Mouse (Mus musculus): ENCODE measurements around the gene Efemp2.

Gene Efemp2

DNA sequence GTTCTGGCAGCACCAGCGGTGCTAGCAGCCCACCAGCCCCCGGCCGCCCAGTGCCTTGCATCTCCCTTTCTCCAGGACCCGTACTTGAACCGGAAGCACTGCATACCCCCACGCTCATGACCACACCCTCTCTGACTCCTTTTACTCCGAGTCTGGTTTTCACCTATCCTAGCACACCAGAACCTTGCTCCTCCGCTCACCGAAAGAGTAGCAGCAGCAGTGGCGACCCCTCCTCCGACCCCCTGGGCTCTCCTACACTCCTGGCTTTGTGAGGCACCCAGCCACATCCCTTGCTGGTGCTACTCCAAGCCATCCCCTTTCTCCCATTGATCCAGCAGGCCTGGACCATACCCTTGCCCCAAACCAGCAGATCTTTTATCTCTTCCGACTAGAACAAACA lies 18.7 kb upstream of the Efemp2 start:
- DNase-seq: no peak

DNA sequence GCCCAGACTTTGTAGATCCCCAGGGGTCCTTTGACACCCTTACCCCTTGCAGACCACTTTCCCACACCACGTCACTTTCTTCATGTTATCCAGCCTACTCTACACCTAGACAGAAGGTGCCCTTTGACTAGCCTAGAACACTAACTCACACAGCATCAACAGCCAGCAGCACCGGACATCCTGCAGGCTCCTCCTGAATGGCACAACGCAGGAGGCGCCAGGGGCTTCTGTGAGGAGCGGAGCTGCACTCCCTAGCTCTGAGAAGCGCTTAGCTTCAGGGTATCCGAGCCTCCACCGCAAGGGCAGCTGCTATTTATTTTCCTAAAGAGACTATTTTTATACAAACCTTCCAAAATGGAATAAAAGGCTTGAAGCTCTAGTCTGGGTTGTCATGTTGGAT lies 18.2 kb upstream of the Efemp2 start:
- DNase-seq: no peak

DNA sequence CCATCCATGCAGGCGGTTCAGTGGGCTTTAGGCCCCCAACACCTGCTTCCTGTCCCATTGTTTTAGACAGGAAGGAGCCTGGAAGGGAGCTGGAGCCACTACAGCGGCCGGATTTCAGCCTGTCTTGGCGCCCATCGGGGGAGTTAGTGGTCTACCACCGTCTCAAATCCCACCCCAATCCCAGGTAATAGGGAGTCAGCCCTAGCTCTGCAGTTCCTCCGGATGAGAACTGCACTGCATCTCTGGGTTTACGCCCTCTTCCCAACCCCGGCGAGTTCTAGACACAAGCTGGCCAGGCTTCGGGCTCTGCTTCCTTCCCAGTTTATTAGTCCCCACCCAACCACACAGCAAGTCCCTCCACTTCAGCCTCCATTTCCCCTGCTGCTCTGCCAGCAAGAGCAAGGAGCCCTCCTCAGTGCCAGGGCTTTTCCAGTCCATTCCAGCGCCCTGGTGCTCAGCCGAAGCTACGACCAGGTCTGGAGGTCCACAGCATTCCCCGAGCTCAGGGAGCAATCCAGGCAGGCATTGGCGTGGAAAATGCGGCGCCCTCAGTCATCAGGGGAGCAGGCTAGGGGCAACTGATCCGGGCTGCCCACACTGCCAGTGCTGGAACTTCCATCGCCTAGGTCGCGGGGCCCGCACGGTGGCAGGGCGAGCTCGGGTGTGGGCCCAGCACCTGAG lies 17.4 kb upstream of the Efemp2 start:
- no peak for DNase-seq

DNA sequence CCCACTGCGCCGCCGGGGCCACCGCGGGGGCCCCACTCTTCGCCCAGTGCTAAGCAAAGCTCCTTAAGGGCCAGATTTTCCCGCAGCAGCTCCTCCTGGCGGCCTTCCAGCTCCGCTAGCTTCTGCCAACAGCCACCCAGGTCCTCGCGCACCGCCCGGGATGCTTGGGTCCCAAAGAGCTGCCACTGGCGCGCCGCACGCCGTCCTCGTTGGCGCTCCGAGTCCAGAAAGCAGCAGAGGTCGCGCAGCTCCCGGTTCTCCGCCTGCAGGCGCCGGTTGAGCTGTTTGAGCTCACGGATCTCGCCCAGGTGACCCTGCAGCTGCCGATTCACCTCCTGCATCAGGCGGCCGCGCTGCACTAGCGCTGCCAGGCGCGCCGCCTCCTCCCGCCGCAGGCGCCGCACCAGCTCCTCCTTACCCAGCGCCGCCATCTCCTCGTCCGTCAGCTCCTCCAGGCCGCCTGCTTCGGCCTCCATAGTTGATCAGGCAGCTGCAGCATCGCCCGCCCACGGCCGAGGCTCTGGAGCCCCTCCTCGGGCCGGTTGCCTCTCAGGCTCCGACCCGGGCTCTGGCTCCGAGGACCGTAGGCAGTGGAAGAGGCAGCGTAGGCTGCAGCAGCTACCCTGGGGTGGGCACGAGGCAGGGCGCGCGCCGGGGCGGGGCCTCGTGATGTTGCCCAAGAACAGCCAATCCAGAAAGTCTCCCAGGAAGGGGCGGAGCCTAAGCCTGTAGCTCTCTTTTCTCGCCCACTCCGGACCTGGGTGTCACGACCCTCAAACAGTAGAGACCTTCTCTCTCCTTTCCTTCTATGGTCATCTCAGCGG lies 16.6 kb upstream of the Efemp2 start:
- DNase-seq: peak; percentile 96

DNA sequence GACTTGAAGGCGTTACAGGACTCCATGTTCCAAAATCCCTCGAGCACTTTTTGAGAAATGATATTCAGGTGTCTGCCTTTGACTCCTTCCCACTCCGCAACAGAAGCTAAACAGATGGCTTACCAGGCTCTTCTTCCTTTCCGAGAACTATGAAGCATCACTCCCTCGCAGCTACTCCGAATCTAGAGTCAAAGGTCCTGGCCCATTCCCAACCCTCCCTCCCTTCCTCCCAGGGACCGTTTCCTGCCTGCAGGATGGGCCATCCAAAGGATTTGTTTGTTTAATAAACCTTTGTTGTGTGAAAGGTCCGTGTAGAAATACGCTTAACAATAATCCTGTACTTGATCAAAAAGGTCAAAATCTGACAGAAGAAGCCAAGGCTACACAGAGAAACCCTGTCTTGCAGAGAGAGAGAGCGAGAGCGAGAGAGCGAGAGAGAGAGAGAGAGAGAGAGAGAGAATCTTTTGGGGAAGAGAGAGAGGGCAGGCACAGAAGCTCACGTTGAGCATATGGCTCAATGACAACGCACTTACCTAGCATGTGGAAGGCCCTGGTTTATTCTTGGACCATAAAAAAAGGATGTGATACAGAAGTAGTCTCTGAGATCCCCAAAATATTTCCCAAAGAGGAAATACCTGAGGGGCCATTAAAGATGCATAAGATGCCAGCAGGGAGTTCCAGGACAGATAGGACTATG lies 15.9 kb upstream of the Efemp2 start, which contains the start of gene Ccdc85b:
Gene Ccdc85b, minus strand, starts transcription at position 149 of the 697 bp plus-strand sequence.
- DNase-seq: no peak

DNA sequence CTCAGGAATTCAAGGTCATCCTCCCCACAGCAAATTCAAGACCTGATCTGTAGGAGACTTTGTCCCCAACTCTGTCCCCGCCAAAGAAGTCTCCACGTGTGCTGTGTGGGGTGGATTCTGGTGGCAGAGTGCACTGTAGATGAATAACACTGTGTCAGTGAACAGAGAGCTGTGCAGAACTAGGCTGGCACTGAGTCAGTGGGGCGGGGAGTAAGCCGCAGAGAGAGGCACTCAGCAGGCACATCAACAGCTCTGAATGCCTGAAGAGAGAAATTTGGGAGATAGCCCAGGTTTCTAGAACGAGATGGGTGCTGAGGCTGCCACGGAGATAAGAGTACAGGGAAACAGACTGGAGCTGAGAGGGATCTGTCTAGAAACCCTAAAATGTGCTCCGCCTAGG lies 14.7 kb upstream of the Efemp2 start:
- no peak for DNase-seq

DNA sequence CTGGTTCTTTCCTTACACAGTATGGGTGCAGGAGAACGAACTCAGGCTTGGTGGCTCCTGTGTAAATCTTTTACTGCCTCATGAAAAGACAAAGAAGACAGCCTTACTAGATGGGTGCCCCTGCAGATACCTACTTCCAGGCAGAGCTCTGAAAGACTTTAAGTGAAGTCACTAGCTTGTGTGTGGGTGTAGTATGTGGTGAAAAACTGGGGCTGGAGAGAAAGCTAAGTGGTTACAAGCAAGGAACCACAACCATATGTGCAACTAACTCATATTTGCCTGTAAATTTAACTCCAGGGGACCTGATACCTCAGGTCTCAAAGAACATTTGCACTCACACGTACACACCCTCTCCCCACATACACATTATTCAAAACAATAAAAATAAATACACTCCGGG lies 13.9 kb upstream of the Efemp2 start:
- DNase-seq: no peak

DNA sequence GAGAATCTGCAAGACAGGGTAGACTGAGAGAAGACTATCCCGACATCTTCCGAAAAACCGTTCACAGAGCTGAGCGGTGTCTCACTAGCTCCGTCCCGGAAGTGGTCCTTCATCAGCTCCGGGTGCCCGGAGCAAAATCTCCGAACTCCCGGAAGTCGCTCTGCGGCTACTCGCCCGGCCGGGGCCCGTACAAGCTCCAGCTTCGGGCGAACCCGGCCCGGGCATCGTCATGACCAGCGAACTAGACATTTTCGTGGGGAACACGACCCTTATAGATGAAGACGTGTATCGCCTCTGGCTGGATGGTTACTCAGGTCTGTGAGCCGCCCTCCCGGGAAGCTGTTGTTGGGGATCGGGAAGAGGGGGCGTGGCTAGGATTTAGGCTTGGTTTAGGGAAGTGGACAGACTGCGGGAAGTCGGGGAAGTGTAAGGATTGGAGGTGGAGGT lies 13.3 kb upstream of the Efemp2 start, which contains the start of gene Fibp:
Gene Fibp, plus strand, starts transcription at position 151 of the 447 bp plus-strand sequence.
- peak; percentile 81 for DNase-seq

DNA sequence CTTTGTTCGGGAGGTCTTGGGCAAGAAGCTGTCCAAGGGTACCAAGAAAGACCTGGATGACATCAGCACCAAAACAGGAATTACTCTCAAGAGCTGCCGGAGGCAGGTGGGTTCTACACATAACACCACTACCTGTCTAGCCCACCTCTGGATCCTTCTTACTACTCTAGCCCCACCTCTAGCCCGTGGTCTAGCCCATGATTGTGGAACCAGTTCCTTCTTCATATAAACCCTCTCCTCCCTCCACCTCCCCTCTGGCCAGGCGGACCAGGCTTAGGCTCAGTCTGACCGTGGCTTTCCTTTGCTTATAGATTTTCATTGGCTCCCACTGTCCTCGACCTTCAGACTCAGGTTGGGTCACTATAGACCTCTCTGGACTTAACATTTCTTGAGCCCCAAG lies 12.3 kb upstream of the Efemp2 start:
- no peak for DNase-seq

DNA sequence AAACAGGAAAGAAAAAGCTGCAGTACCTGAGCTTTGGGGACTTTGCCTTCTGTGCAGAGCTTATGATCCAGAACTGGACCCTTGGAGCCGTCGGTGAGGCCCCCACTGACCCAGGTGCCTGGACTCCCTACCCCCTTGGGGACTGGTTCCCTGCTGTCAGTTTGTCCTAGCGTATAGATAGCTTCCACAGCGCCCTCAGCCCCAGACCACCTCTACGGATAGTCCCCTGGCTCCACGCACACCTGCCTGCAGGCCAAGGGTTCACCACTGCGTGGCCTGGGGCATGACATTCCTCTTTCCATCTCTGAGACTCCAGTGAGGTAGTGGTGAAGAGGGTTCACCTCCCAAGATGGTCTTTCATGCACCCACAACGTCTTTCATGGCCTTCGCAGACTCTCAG lies 10.5 kb upstream of the Efemp2 start:
- no peak for DNase-seq

DNA sequence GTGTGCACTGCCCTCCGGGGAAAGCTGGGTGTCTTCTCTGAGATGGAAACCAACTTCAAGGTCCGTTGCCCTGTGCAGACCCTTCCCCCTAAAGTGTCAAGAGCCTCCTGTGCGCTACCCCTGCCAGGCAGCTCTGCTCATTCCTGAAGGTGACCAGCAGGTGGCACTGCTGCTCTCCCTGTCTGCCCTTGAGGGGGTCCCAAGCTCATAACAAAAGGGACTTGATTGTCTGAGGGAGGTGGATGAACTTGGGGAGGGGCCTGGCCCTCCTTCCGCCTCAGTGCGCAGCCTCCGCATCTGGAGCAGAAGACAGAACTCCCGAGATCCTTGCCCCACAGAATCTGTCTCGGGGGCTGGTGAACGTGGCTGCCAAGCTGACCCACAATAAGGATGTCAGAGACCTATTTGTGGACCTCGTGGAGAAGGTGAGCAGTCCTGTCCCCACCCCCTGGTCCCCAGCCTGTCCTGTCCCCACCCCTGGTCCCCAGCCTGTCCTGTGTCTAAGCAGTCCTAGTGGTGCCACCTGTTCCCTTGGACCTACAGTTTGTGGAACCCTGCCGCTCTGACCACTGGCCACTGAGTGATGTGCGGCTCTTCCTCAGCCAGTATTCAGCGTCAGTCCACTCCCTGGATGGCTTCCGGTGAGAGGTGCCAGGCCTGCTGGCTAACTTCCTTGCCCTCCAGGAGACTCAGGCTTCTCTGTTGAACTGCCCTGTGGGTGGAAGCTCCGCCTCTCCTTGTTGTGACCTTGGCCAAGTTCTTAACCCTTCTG lies 9.8 kb upstream of the Efemp2 start:
- DNase-seq: peak; percentile 77

DNA sequence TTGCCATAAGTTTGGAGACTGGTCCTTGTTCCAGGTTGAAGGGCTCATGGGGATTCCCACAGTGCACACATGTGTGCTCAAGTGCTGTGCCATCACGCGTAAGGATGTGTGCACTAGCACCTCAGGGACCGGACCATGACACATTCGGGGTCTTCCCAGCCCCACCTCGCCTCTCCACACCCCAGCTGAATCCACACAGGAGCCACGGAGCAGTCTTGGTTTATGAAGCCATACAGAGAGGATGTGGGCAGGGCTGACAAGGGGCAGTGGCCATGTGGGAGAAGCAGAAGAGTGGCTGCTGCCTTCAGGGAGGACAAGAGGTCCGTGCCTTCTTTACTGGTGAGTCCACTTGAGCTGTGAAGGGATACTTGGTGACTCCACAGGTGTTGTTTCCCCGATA lies 8.7 kb upstream of the Efemp2 start:
- no peak for DNase-seq

DNA sequence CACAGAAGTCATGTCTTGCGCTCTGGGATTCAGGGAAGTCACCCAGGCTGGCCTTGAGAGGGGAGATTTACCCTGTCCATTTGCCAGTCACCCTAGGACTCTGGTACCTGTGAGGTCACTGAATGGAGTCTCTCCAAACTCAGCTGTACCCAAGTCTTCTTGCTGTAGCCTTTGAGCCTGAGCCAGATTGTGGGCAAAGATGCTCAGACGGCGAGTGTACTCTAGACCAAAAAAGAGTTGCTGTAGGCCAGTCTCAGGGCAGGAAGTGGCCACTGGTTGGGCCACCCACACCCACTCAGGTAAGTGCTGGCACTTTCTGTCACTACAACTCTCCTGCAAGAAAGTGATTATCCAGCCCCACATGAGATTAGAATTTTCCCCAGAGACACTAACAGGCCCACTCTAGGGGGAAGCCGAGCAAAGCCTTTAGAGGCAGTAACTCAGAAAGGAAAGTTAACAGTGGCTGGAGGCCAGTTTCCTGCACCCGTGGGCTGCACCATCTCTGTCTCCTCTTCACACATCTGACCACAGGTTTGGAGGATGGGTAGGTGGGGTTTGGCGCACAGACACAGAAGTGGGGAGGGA lies 6.7 kb upstream of the Efemp2 start:
- DNase-seq: no peak

DNA sequence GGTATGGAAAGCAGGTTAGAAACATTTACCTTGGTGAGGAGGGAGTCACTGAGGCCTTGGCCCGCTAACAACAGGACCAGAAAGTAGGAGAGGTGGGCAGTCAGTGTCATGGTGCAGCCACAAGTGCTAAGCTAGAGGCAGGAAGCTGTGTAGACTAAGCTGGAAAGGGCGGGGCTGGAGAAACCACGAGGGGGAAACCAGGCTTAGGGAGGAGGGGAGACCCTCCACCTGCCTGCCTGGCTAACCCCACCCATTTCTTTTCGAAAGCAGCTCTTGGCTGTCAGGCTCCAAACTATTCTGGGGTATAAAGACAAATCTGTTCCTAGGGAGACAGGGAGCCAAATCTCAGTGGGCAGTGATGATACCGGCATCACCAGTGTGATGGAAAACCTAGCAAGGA lies 5.4 kb upstream of the Efemp2 start, which contains the start of gene Ctsw:
Gene Ctsw, minus strand, starts transcription at position 134 of the 400 bp plus-strand sequence.
- peak; percentile 73 for DNase-seq

DNA sequence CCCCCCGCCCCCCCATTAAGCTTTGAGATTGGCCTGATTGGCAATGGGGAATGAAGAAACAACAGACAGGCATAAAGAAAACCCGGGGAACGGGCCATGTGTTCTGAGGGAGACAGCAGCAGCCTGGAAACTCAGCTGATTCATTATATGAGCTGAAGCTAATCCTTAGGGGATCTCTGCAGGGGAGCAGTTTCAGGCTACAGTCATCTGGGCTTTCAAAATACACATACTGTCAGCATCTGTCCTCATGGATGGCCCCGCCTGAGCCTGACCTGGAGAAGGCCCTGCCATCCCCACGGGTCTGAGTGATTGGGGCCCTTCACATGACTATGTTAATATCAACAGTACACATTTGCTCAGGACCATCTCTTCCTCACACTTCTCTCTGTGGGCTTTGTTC lies 1.9 kb upstream of the Efemp2 start:
- no peak for DNase-seq

DNA sequence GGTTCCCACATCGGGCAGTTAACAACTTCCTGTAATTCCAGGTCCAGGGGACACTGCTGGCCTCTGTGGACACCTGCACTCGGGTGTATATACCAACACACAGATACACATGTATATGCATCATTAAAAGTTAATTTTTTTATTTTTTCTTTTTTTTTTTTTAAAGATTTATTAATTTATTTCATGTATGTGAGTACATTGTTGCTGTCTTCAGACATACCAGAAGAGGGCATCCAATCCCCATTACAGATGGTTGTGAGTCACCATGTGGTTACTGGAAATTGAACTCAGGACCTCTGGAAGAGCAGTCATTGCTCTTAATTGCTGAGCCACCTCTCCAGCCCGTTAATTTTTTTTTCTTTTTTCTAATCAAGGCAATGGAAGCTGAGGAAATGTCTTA lies 897 bp upstream of the Efemp2 start:
- no peak for DNase-seq

DNA sequence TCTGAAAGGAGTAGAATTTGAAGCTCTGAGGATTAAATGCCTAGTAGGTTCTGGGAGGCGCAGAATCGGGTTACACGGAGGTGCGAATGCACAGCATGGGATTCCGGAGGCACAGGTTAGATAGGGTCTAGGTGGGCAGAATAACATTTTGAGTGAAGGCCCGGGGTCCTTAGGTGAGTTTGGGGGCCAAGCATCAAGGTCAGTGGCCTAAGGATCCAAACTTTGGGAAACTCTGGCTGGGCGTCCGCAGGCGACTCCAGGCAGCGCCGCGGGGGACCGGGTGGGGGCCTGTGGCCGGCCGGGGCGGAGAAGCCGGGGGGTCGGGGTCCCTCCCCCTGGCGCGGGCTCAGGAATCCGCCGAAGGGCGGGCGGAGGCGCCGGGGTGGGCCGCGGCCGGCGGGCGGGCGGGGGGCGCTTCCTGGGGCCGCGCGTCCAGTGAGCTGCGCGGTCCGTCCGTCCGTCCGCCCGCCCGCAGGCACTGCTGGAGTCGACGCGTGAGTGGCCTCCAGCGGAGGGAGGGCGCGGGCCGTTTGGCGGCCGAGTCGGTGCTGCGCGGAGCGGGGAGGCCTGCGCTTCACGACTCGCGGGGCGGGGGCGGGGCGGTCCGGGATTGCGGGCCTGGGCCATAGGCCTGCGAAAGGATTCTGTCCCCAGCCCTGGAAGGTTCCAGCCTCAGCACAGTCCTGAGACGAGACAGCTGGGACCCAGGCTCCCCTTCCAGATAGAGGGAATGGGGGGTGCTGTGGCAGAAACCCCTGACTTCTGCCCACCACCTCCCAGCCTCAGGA lies 721 bp downstream of the Efemp2 start:
- no peak for DNase-seq

DNA sequence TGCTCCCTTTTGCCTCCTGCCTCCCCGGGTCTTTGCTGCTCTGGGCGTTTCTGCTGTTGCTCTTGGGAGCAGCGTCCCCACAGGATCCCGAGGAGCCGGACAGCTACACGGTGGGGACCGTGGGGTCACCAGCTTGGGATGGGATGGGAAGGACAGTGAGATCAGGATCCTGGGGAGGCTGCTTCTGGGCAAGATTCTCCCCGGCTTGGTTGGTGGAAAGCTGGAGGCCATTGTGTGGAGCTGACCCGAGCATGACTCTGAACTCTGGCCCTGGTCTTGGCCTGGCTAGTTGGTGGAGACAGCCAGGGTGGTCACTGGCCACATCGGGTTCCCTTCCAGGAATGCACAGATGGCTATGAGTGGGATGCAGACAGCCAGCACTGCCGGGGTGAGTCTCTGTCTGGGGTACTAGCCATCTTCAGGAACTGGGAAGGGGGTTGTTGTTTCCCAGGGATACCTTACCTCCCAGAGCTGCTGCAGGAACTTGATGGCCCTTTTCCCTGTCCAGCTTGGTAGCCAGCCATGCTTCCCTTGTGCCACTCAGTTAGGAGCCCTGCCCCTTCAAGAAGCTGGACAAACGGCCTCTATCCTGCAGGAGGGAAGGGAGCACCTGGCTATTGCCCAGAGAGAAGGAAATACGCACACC lies 1.4 kb downstream of the Efemp2 start:
- DNase-seq: no peak

DNA sequence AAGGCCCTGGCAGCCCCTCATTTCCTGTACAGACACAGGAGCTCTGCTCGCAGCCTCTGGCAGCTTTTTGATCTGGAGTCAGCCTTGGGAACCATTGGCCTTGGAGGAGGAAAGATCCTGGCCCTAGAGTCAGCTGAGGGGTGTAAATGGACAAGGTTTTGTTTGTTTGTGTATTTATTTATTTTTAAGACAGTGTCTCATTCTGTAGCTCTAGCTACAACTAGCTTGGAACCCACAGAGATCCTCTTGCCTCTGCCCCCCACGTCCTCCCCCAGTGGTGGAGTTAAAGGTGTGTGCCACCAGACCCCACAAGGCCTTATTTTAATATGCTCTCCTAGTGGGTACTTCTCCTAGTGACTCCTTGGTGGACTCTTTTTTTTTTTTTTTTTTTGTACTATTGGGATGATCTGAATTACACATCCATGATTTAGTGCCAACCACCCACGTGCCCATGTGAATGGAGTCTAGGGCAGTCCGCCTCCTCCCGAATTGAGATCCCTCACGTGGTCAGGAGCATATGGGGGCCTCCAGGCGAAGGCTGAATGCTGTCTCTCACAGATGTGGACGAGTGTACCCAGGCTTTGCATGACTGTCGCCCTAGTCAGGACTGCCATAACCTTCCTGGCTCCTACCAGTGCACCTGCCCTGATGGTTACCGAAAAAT lies 3.4 kb downstream of the Efemp2 start:
- DNase-seq: no peak

DNA sequence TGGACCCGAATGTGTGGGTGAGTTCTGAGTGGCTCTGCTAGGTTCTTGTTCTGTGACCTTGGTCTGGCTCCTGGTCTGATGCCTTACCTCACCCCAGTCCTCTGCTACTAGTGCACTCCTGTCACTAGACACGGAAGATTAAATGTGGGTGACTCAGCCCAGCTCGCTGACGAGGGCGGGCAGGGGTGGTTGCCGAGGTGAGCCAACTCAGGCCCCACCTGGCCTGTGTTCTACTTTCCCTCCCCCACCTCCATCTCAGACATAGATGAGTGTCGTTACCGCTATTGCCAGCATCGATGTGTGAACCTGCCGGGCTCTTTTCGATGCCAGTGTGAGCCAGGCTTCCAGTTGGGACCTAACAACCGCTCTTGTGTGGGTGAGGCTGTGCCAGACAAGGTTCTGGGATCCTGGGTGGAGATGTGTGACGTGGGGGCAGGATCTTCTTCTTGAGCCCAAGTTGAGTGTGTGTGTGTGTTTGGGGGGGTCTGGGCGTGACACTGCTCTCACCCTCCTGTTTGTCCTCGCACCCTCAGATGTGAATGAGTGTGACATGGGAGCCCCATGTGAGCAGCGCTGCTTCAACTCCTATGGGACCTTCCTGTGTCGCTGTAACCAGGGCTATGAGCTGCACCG lies 4.0 kb downstream of the Efemp2 start:
- DNase-seq: no peak

All from thymus, postnatal 25 days (tissue).